Mouse (Mus musculus) thymus, adult 2 months (tissue): ENCODE data around the gene Tmem102.

Experiments used
- CTCF ChIP-seq: fragments of 200-500 bp; IDR thresholded peaks from 2 replicates; pipeline ENCODE4 v1.5.1; 2012; ENCODE audit warnings: mild to moderate bottlenecking, control low read depth, low read length, moderate library complexity, borderline replicate concordance; ENCODE audit not compliant: control insufficient read depth, poor library complexity, insufficient read depth; ENCODE audit errors: extremely low read depth
- POLR2A ChIP-seq: fragments of 200-500 bp; IDR thresholded peaks from 2 replicates; pipeline ENCODE4 v1.6.1; 2012; ENCODE audit warnings: mild to moderate bottlenecking, low read length, control low read depth, moderate library complexity; ENCODE audit not compliant: control insufficient read depth, poor library complexity, insufficient read depth; ENCODE audit errors: extremely low read depth

- TF ChIP-seq CTCF: no peak
- no peak for TF ChIP-seq POLR2A
Measured at GRCm38 (mm10) chr11:69849884-69850283, 44.5 kb upstream of the Tmem102 start.
